Mouse (Mus musculus): ENCODE measurements at regions not wholly inside any gene's neighbourhood (a gene's known extent, or its start where the extent isn't known, plus 50 kb on each side); places are given as distances from the start of the nearest gene placed in this dataset.

DNA sequence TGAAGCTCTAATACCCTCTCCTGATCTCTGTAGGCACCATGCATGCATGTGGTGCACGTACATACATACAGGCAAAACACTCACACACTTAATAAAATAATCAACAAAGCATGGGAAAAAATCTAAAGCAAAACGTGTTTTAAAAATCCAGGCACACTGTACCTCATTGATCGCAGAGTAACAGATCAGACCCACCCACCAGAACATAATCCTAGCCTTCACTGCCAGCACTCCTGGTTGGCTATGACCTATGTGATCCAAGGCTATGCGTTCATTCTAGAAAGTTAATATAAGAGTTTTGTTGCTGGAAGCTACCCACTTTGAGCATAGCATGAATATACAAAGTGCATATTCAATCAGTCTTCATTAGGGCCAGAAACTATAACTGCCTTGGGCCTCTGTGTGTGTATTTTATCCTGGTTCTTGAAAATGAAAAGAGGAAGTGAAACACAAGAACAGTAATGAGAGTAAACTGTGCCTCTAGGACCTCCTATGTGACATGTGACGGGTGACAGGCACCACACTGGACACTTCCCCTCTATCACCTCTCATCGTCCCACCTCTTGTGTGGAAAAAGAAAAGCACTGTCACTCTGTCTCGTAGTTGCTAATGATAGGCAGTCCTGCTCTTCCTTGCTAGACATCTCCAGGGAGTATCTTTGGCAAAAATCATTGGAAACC is 297.9 kb downstream of the Ipo11 start:
- Histone ChIP-seq H3K4me1 (replicated peaks; ENCODE audit: control insufficient read depth, insufficient read depth, low read length) (no peaks in the 10 kb centered on the region), H3K27me3 (ENCODE audit: control insufficient read depth, insufficient read depth, low read length) (no peaks in the 10 kb centered on the region), H3K27ac (ENCODE audit: low read depth, low read length) (no peak overlapping the region), H3K4me2 (ENCODE audit: low read depth, low read length, severe bottlenecking) (no peak overlapping the region), H3K9me3 (ENCODE audit: control insufficient read depth, low read length) (no peaks in the 10 kb centered on the region), H3K9ac (ENCODE audit: low read length) (no peak overlapping the region), H3K4me3 (ENCODE audit: low read depth, low read length) (no peak overlapping the region), H3K36me3 (ENCODE audit: control insufficient read depth, insufficient read depth, low read length) (no peaks in the 10 kb centered on the region)
- ATAC-seq (replicated peaks; ENCODE audit: low FRiP score) (no peak), DNase-seq (ENCODE audit: low spot score) (no peak)
- WGBS: 85% methylated on average over 7 of the region's 7 CpGs

DNA sequence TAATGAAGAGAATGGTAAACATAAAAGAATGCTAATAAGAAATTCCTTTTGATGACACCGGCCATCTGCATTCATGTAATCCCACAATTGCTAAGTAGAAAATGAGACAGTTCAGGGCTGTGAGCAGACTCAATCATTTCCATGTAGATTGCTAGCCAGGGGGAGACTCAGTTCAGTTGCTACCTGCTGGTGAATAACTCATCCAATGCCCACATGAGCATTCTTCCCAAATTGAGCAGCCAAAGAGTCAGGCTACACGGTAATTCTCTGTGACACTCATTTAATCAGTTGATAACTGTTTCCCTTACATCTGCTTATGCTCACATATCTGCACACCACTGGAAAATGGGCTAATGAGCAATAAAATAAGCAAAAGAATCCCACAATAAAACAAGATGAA is 345.0 kb downstream of the Ipo11 start:
- Histone ChIP-seq H3K4me2 (ENCODE audit: low read depth, low read length, severe bottlenecking) (no peak overlapping the region), H3K9ac (ENCODE audit: low read length) (no peak overlapping the region), H3K4me1 (replicated peaks; ENCODE audit: control insufficient read depth, insufficient read depth, low read length) (no peaks in the 10 kb centered on the region), H3K27ac (ENCODE audit: low read depth, low read length) (no peak overlapping the region), H3K27me3 (ENCODE audit: control insufficient read depth, insufficient read depth, low read length) (no peaks in the 10 kb centered on the region), H3K9me3 (ENCODE audit: control insufficient read depth, low read length) (no peaks in the 10 kb centered on the region), H3K4me3 (ENCODE audit: low read depth, low read length) (no peak overlapping the region), H3K36me3 (ENCODE audit: control insufficient read depth, insufficient read depth, low read length) (no peaks in the 10 kb centered on the region)
- no peak for DNase-seq (ENCODE audit: low spot score)
- ATAC-seq (replicated peaks; ENCODE audit: low FRiP score): no peak
- 85% methylated on average over 2 of the region's 2 CpGs for WGBS

DNA sequence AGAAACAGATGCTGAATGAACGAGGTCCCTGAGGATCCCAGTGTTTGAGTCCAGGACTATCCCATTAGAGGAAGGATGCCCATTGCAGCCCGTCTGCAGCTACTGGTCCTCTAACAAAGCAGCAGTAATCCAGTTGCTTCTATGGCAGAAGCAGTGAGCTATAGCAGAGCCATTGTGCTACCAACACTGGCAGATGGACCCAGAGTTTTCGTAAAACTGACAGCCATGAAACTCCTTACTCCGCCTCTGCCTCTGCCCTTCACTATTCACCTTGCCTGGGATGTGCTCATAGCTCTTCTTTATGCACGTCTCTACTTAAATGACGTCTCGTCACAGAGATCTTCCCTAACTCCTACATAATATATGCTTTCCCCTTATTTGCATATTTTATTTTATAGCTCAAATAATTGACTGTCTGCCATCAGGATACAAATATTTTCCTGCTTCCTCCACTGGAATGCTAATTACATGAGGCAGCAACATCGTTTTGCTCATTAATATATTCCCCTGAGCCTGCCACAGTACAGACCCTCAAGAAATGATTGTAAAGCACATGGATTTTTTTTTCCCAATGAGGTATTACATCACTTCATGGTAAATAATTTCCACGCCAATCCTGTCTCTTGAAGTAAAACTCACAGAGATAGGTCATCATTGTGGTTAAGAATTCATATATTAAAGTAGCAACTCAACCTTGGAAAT is 368.9 kb downstream of the Ipo11 start:
- H3K27me3 ChIP-seq (ENCODE audit: control insufficient read depth, insufficient read depth, low read length): no peaks in the 10 kb centered on the region
- H3K36me3 ChIP-seq (ENCODE audit: control insufficient read depth, insufficient read depth, low read length): no peaks in the 10 kb centered on the region
- H3K4me3 ChIP-seq (ENCODE audit: low read depth, low read length): no peak overlapping the region
- no peak for DNase-seq (ENCODE audit: low spot score)
- no peak overlapping the region for H3K27ac ChIP-seq (ENCODE audit: low read depth, low read length)
- H3K9me3 ChIP-seq (ENCODE audit: control insufficient read depth, low read length): no peaks in the 10 kb centered on the region
- ATAC-seq (replicated peaks; ENCODE audit: low FRiP score): 0 out of 2 replicates have a peak, but pooled peaks have one; percentile 34
- WGBS: 75% methylated on average over 9 of the region's 9 CpGs
- H3K4me1 ChIP-seq (replicated peaks; ENCODE audit: control insufficient read depth, insufficient read depth, low read length): no peaks in the 10 kb centered on the region
- no peak overlapping the region for H3K4me2 ChIP-seq (ENCODE audit: low read depth, low read length, severe bottlenecking)
- no peak overlapping the region for H3K9ac ChIP-seq (ENCODE audit: low read length)

DNA sequence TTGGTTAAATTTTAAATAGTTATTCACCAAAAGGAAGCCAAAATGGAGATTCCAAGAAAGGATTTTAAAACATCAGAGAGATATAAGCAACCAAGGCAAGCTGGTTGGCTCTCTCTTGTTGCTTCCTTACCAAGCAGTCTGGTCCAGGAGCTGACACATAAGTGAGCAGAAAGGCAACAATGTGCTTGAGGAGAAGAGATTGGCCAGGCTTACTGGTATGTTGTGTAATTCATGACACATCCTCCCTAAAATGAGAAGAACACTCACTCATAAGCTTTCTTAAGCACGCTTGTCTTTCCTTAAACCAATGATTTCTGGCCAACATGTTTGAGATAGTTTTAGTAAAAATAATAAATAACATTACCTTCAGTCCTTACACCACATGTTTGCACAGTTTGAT is 374.2 kb downstream of the Ipo11 start:
- DNase-seq (ENCODE audit: low spot score) (no peak), ATAC-seq (replicated peaks; ENCODE audit: low FRiP score) (no peak)
- 91% methylated on average over 1 of the region's 1 CpGs for WGBS
- Histone ChIP-seq H3K36me3 (ENCODE audit: control insufficient read depth, insufficient read depth, low read length) (no peaks in the 10 kb centered on the region), H3K4me2 (ENCODE audit: low read depth, low read length, severe bottlenecking) (no peak overlapping the region), H3K9me3 (ENCODE audit: control insufficient read depth, low read length) (no peaks in the 10 kb centered on the region), H3K27ac (ENCODE audit: low read depth, low read length) (no peak overlapping the region), H3K4me3 (ENCODE audit: low read depth, low read length) (no peak overlapping the region), H3K4me1 (replicated peaks; ENCODE audit: control insufficient read depth, insufficient read depth, low read length) (no peaks in the 10 kb centered on the region), H3K9ac (ENCODE audit: low read length) (no peak overlapping the region), H3K27me3 (ENCODE audit: control insufficient read depth, insufficient read depth, low read length) (no peaks in the 10 kb centered on the region)

DNA sequence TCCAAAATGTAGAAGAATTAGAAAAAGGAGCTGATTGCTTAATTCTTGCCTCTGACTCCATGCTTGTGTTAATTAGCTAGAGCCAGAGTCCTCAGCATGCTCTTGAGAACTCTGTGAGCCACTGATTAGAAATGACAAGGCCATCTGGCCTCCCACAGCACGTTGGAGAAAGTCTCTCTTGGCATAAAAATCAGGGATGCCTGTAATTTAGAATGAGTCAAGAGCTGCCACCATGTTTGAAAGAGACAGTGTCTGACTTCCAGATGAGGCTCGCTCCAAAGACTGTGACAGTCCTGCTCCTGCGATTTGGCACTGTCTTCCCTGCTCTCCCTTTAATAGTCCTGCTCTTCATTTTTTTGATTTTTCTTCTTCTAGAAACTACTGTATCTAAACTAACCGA is 374.6 kb downstream of the Ipo11 start:
- DNase-seq (ENCODE audit: low spot score) (no peak), ATAC-seq (replicated peaks; ENCODE audit: low FRiP score) (peak; percentile 29; the same call in 1 of the 2 replicates)
- Histone ChIP-seq H3K9ac (ENCODE audit: low read length) (no peak overlapping the region), H3K27me3 (ENCODE audit: control insufficient read depth, insufficient read depth, low read length) (no peaks in the 10 kb centered on the region), H3K9me3 (ENCODE audit: control insufficient read depth, low read length) (no peaks in the 10 kb centered on the region), H3K4me1 (replicated peaks; ENCODE audit: control insufficient read depth, insufficient read depth, low read length) (no peaks in the 10 kb centered on the region), H3K4me2 (ENCODE audit: low read depth, low read length, severe bottlenecking) (no peak overlapping the region), H3K27ac (ENCODE audit: low read depth, low read length) (no peak overlapping the region), H3K36me3 (ENCODE audit: control insufficient read depth, insufficient read depth, low read length) (no peaks in the 10 kb centered on the region), H3K4me3 (ENCODE audit: low read depth, low read length) (no peak overlapping the region)
- WGBS: 66% methylated on average over 4 of the region's 4 CpGs

DNA sequence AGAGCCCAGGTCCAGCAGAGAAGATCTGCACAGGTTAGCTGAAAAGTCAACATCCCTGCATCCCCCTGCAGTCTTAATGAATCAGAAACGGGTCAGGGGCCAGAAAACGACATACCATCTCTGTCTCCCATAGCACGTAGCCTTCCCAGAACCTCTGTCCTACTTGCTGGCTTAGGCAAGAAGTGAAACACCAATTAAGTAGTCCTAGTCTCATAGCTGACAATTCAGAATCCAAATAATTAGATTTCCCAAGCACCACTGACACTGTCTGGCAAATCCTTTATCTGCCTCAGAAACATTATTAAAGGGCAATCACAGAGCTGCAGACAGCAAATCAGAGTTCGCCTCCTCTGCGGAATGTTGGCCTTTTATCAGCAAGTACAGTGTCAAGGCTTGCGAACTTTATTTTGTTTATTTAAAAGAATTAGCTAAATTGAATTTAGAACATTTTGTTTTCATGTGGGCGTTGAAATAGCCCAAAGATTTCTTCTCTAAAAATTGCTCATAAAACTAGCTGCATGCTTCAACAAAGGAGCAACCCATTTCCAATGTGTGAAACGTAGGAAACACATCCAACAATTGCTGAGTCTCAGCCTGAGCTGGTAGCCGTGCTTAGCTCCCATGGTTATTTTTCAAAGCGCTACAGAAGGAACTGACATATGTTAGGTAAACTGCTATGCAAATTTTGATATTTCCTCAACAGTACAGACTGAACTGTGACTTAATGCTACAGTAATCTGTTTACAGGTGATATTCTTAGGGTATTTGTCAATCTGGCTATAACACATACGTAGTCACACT is 411.2 kb downstream of the Ipo11 start:
- DNase-seq (ENCODE audit: low spot score): no peak
- 88% methylated on average over 11 of the region's 11 CpGs for WGBS

DNA sequence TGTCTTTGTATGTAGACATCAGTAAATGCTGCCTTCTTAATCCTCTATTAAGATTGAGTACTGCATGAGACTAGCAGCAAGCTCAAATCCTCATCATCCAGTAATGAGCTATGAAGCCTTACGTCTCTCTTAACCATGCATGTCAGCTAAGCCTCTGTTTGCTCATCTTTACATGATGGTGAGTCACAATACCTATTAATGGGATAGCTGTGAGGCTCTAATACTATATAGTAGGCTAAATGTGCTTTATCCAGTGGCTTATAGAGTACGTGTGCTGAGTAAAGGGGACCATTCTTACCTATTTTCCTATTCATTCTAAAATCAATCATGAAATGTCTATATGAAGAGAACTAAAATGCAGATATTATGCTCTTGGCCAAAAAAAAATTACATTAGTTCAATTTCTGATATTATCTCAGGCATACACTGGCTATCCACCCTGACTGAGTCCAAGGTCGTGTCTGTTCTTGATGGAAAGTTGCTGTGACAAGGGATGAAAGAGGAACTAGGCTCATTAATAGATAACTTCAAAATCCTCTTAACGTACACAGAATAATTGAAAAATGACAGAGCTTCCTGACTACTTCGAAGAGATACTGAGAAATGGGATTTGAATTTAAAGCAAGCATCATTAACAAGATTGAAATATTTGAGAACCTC is 422.1 kb downstream of the Ipo11 start:
- H3K9ac ChIP-seq (ENCODE audit: low read length): no peak overlapping the region
- no peak overlapping the region for H3K27ac ChIP-seq (ENCODE audit: low read depth, low read length)
- H3K9me3 ChIP-seq (ENCODE audit: control insufficient read depth, low read length): no peaks in the 10 kb centered on the region
- no peak overlapping the region for H3K4me2 ChIP-seq (ENCODE audit: low read depth, low read length, severe bottlenecking)
- DNase-seq (ENCODE audit: low spot score) (no peak), ATAC-seq (replicated peaks; ENCODE audit: low FRiP score) (no peak)
- no peaks in the 10 kb centered on the region for H3K27me3 ChIP-seq (ENCODE audit: control insufficient read depth, insufficient read depth, low read length)
- no peaks in the 10 kb centered on the region for H3K36me3 ChIP-seq (ENCODE audit: control insufficient read depth, insufficient read depth, low read length)
- H3K4me1 ChIP-seq (replicated peaks; ENCODE audit: control insufficient read depth, insufficient read depth, low read length): no peaks in the 10 kb centered on the region
- WGBS: 88% methylated on average over 5 of the region's 5 CpGs
- no peak overlapping the region for H3K4me3 ChIP-seq (ENCODE audit: low read depth, low read length)

More for the DNA sequence above, 411.2 kb downstream of the Ipo11 start:
- Histone ChIP-seq H3K36me3 (ENCODE audit: control insufficient read depth, insufficient read depth, low read length) (no peaks in the 10 kb centered on the region), H3K4me3 (ENCODE audit: low read depth, low read length) (no peak overlapping the region), H3K27me3 (ENCODE audit: control insufficient read depth, insufficient read depth, low read length) (no peaks in the 10 kb centered on the region), H3K4me1 (replicated peaks; ENCODE audit: control insufficient read depth, insufficient read depth, low read length) (no peaks in the 10 kb centered on the region), H3K9ac (ENCODE audit: low read length) (no peak overlapping the region), H3K4me2 (ENCODE audit: low read depth, low read length, severe bottlenecking) (no peak overlapping the region), H3K27ac (ENCODE audit: low read depth, low read length) (no peak overlapping the region), H3K9me3 (ENCODE audit: control insufficient read depth, low read length) (no peaks in the 10 kb centered on the region)
- no peak for ATAC-seq (replicated peaks; ENCODE audit: low FRiP score)

DNA sequence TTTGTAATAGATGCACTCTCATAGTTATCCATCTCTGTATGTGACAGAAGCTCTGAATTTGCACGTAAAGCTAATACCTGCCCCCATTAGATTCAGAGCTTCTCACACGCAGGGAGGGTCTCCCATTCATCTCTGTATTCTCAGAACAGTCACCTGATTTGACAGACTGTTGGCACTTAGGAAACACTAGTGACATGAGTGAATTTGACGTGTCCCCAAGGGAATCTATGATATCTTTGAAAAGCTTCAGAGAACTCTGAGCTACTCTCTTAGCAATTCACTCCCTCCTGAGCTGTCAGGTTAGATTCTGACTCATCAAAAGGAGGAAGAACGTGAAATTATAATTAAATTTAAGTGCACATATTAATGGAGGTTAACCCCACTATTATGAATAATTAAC is 423.1 kb downstream of the Ipo11 start:
- H3K27me3 ChIP-seq (ENCODE audit: control insufficient read depth, insufficient read depth, low read length): no peaks in the 10 kb centered on the region
- no peaks in the 10 kb centered on the region for H3K9me3 ChIP-seq (ENCODE audit: control insufficient read depth, low read length)
- WGBS: 87% methylated on average over 4 of the region's 4 CpGs
- ATAC-seq (replicated peaks; ENCODE audit: low FRiP score): no peak
- no peaks in the 10 kb centered on the region for H3K4me1 ChIP-seq (replicated peaks; ENCODE audit: control insufficient read depth, insufficient read depth, low read length)
- no peaks in the 10 kb centered on the region for H3K36me3 ChIP-seq (ENCODE audit: control insufficient read depth, insufficient read depth, low read length)
- H3K4me2 ChIP-seq (ENCODE audit: low read depth, low read length, severe bottlenecking): no peak overlapping the region
- DNase-seq (ENCODE audit: low spot score): no peak
- no peak overlapping the region for H3K4me3 ChIP-seq (ENCODE audit: low read depth, low read length)
- no peak overlapping the region for H3K9ac ChIP-seq (ENCODE audit: low read length)
- no peak overlapping the region for H3K27ac ChIP-seq (ENCODE audit: low read depth, low read length)
